Mouse (Mus musculus): ENCODE measurements around the gene Pdcd4. TPM values are rescaled to one million over a fixed set of nuclear protein-coding genes. Genes with fewer than 3 reads are reported as not detected.

Gene Pdcd4
- total and polyA plus RNA-seq, 2 experiments from 2014 or later = 10.0 to 83.9 TPM

- no peaks in the 10 kb centered on the region for H3K36me3 ChIP-seq (ENCODE audit: insufficient read depth, low read length)
- no peak overlapping the region for H3K9ac ChIP-seq (replicated peaks; ENCODE audit: low read length)
- DNase-seq (ENCODE audit: low spot score) = no peak
- TF ChIP-seq CTCF (IDR thresholded peaks at IDR 0.05; ENCODE audit: low read depth) = no peak
- H3K4me2 ChIP-seq (ENCODE audit: low read depth, low read length) = no peak overlapping the region
- ATAC-seq = no peak
- H3K4me3 ChIP-seq (ENCODE audit: low read length) = no peak overlapping the region
- H3K4me1 ChIP-seq (ENCODE audit: insufficient read depth, low read length) = no peaks in the 10 kb centered on the region
- no peaks in the 10 kb centered on the region for H3K27me3 ChIP-seq (ENCODE audit: insufficient read depth, low read length)
- H3K9me3 ChIP-seq (ENCODE audit: low read length) = no peaks in the 10 kb centered on the region
- WGBS = 57% methylated on average over 9 of the region's 9 CpGs
- no peak overlapping the region for H3K27ac ChIP-seq
These were observed 868 bp downstream of the Pdcd4 start for GRCm38 (mm10) chr19:53892838-53893359.

GRCm38 (mm10) chr19:53893711-53894171 is 1.7 kb downstream of the Pdcd4 start:
- Histone ChIP-seq H3K36me3 (ENCODE audit: insufficient read depth, low read length) (no peaks in the 10 kb centered on the region), H3K9me3 (ENCODE audit: low read length) (no peaks in the 10 kb centered on the region), H3K4me3 (ENCODE audit: low read length) (no peak overlapping the region), H3K27ac (no peak overlapping the region), H3K4me1 (ENCODE audit: insufficient read depth, low read length) (no peaks in the 10 kb centered on the region), H3K27me3 (ENCODE audit: insufficient read depth, low read length) (no peaks in the 10 kb centered on the region), H3K9ac (replicated peaks; ENCODE audit: low read length) (no peak overlapping the region), H3K4me2 (ENCODE audit: low read depth, low read length) (no peak overlapping the region)
- no peak for TF ChIP-seq CTCF (IDR thresholded peaks at IDR 0.05; ENCODE audit: low read depth)
- WGBS = 62% methylated on average over 3 of the region's 3 CpGs
- DNase-seq (ENCODE audit: low spot score) (no peak), ATAC-seq (no peak)

GRCm38 (mm10) chr19:53894538-53895121 is 2.6 kb downstream of the Pdcd4 start:
- no peak overlapping the region for H3K4me3 ChIP-seq (ENCODE audit: low read length)
- no peak for TF ChIP-seq CTCF (IDR thresholded peaks at IDR 0.05; ENCODE audit: low read depth)
- WGBS = 75% methylated on average over 12 of the region's 12 CpGs
- H3K9me3 ChIP-seq (ENCODE audit: low read length) = no peaks in the 10 kb centered on the region
- DNase-seq (ENCODE audit: low spot score) (no peak), ATAC-seq (no peak)
- H3K36me3 ChIP-seq (ENCODE audit: insufficient read depth, low read length) = no peaks in the 10 kb centered on the region
- H3K27ac ChIP-seq = 0 out of 2 replicates have a peak overlapping the region, but pooled peaks have one; percentile 33
- H3K9ac ChIP-seq (replicated peaks; ENCODE audit: low read length) = no peak overlapping the region
- H3K27me3 ChIP-seq (ENCODE audit: insufficient read depth, low read length) = no peaks in the 10 kb centered on the region
- no peaks in the 10 kb centered on the region for H3K4me1 ChIP-seq (ENCODE audit: insufficient read depth, low read length)
- no peak overlapping the region for H3K4me2 ChIP-seq (ENCODE audit: low read depth, low read length)

GRCm38 (mm10) chr19:53898046-53898445 is 6.0 kb downstream of the Pdcd4 start:
- Histone ChIP-seq H3K36me3 (ENCODE audit: insufficient read depth, low read length) (no peaks in the 10 kb centered on the region), H3K27me3 (ENCODE audit: insufficient read depth, low read length) (no peaks in the 10 kb centered on the region), H3K9ac (replicated peaks; ENCODE audit: low read length) (no peak overlapping the region), H3K9me3 (ENCODE audit: low read length) (no peaks in the 10 kb centered on the region), H3K27ac (no peak overlapping the region), H3K4me3 (ENCODE audit: low read length) (no peak overlapping the region), H3K4me1 (ENCODE audit: insufficient read depth, low read length) (peaks cover 7% of the 10 kb centered on the region), H3K4me2 (ENCODE audit: low read depth, low read length) (no peak overlapping the region)
- WGBS = 77% methylated on average over 5 of the region's 5 CpGs
- ATAC-seq (no peak), DNase-seq (ENCODE audit: low spot score) (no peak)
- TF ChIP-seq CTCF (IDR thresholded peaks at IDR 0.05; ENCODE audit: low read depth) = no peak

- no peak for TF ChIP-seq CTCF (IDR thresholded peaks at IDR 0.05; ENCODE audit: low read depth)
- Histone ChIP-seq H3K36me3 (ENCODE audit: insufficient read depth, low read length) (no peaks in the 10 kb centered on the region), H3K9me3 (ENCODE audit: low read length) (no peaks in the 10 kb centered on the region), H3K27ac (no peak overlapping the region), H3K9ac (replicated peaks; ENCODE audit: low read length) (no peak overlapping the region), H3K4me3 (ENCODE audit: low read length) (no peak overlapping the region), H3K27me3 (ENCODE audit: insufficient read depth, low read length) (no peaks in the 10 kb centered on the region), H3K4me2 (ENCODE audit: low read depth, low read length) (no peak overlapping the region), H3K4me1 (ENCODE audit: insufficient read depth, low read length) (peaks cover 7% of the 10 kb centered on the region)
- DNase-seq (ENCODE audit: low spot score) (no peak), ATAC-seq (no peak)
- 76% methylated on average over 4 of the region's 4 CpGs for WGBS
These were observed 6.5 kb downstream of the Pdcd4 start for GRCm38 (mm10) chr19:53898498-53898897.

GRCm38 (mm10) chr19:53898970-53899900 is 7.2 kb downstream of the Pdcd4 start:
- Histone ChIP-seq H3K27me3 (ENCODE audit: insufficient read depth, low read length) (no peaks in the 10 kb centered on the region), H3K4me1 (ENCODE audit: insufficient read depth, low read length) (peaks cover 7% of the 10 kb centered on the region), H3K4me2 (ENCODE audit: low read depth, low read length) (no peak overlapping the region), H3K9ac (replicated peaks; ENCODE audit: low read length) (no peak overlapping the region), H3K9me3 (ENCODE audit: low read length) (no peaks in the 10 kb centered on the region), H3K36me3 (ENCODE audit: insufficient read depth, low read length) (no peaks in the 10 kb centered on the region), H3K4me3 (ENCODE audit: low read length) (no peak overlapping the region), H3K27ac (no peak overlapping the region)
- no peak for DNase-seq (ENCODE audit: low spot score)
- WGBS = 84% methylated on average over 25 of the region's 25 CpGs
- ATAC-seq = no peak
- TF ChIP-seq CTCF (IDR thresholded peaks at IDR 0.05; ENCODE audit: low read depth) = no peak
